Mouse (Mus musculus) C2C12 (cell line): ENCODE results near the gene Mettl24. TPM values are rescaled to one million over a fixed set of nuclear protein-coding genes. Genes with fewer than 3 reads are reported as not detected.
A peak's percentile ranks its signal among the peaks of the same experiment; 100 is the strongest.

Experiments used
- H3K27me3 ChIP-seq: one replicate; pipeline ENCODE4 v1.6.1; 2011; ENCODE audit not compliant: control insufficient read depth, insufficient read depth, insufficient read length
- H3K36me3 ChIP-seq: one replicate; pipeline ENCODE4 v1.6.1; 2011; ENCODE audit not compliant: control insufficient read depth, insufficient read depth
- H3K4me3 ChIP-seq: one replicate; pipeline ENCODE4 v1.5.1; 2011; ENCODE audit warnings: mild to moderate bottlenecking, control low read depth; ENCODE audit not compliant: poor library complexity, insufficient read depth, severe bottlenecking
- H3K79me2 ChIP-seq: one replicate; pipeline ENCODE4 v1.6.1; 2011; ENCODE audit not compliant: control insufficient read depth, insufficient read depth
- H3K79me3 ChIP-seq: one replicate; pipeline ENCODE4 v1.6.1; 2011; ENCODE audit warnings: low read depth, control low read depth
- H3ac ChIP-seq: one replicate; pipeline ENCODE3; 2011; ENCODE audit warnings: low read depth; ENCODE audit not compliant: control insufficient read depth, insufficient read length
- CEBPB ChIP-seq: IDR thresholded peaks from one replicate; pipeline ENCODE4 v1.6.1; 2011; ENCODE audit warnings: low read depth, mild to moderate bottlenecking, control low read depth, moderate library complexity
- CTCF ChIP-seq: IDR thresholded peaks from one replicate; pipeline ENCODE4 v1.5.1; 2011; ENCODE audit not compliant: control insufficient read depth, insufficient read depth, insufficient read length
- FOSL1 ChIP-seq: IDR thresholded peaks from one replicate; pipeline ENCODE4 v1.8.0; 2011; ENCODE audit warnings: mild to moderate bottlenecking, low read length; ENCODE audit not compliant: poor library complexity, insufficient read depth, severe bottlenecking
- MAX ChIP-seq: IDR thresholded peaks from one replicate; pipeline ENCODE4 v1.6.1; 2011; ENCODE audit warnings: mild to moderate bottlenecking, control low read depth
- MYOD1 ChIP-seq: IDR thresholded peaks from one replicate; pipeline ENCODE4 v1.6.1; 2011; ENCODE audit warnings: low read depth; ENCODE audit not compliant: control insufficient read depth, insufficient read length
- MYOG ChIP-seq: IDR thresholded peaks from one replicate; pipeline ENCODE4 v1.6.1; 2011; ENCODE audit not compliant: control insufficient read depth, insufficient read length; ENCODE audit errors: extremely low read depth
- USF1 ChIP-seq: IDR thresholded peaks from one replicate; pipeline ENCODE4 v1.6.1; 2011; ENCODE audit warnings: low read depth, mild to moderate bottlenecking, control low read depth, moderate library complexity
- long read RNA-seq, 2 experiments: library from polyadenylated mRNA; unstranded; transcript quantifications; one replicate each; pipeline ENCODE4 v2.0.0; 2019 to 2020
- polyA plus RNA-seq: library from polyadenylated mRNA; unstranded; fragments of >200 nt; fragmentation: generic; extraction: Trizol; gene quantifications from one replicate; pipeline ENCODE4 v1.2.1, GENCODE M21; 2012; ENCODE audit warnings: missing spikeins

The Mettl24 gene
- polyA plus RNA-seq = 0.76 TPM
- long read RNA-seq, experiment 1 = 0 reads
- long read RNA-seq, experiment 2, partial matches to known transcripts = 0 of 3 reads
- long read RNA-seq, experiment 2, other reads (novel, unspliced or antisense) = 0 of 3 reads

- TF ChIP-seq FOSL1 (no peak), CEBPB (no peak), CTCF (peak; percentile 54)
- Histone ChIP-seq H3K36me3 (no peaks in the 10 kb centered on the region), H3K79me2 (no peaks in the 10 kb centered on the region), H3K27me3 (no peaks in the 10 kb centered on the region), H3K4me3 (no peak within 1 kb of the TSS), H3ac (peak within 1 kb of the TSS; percentile 68), H3K79me3 (no peaks in the 10 kb centered on the region)
Measured at GRCm38 (mm10) chr10:40683092-40683867, at the start of gene Mettl24. Gene Mettl24 (plus strand): TSS chr10:40683282.

DNA sequence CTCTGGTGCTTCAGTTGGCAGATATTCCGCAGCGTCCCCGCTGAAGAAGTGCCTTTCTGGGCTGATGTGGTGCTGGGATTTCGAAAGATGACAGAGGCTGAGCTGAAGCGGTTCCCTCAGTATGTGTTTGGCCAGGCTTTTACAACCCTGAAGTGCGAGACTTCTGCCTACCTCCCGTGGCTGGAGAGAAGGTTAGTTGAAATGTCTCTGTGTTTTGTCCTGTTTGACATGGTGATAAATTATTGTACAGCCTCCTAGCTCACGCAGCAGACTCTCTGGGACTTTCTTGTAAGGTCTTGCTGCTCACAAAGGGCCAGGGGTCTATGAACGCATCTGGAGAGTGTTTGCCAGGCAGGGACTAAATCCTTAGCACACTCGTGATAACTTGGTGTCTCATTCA lies 45.8 kb upstream of the Mettl24 start:
- no peak overlapping the region for H3ac ChIP-seq
- H3K79me2 ChIP-seq = no peaks in the 10 kb centered on the region
- no peak overlapping the region for H3K4me3 ChIP-seq
- TF ChIP-seq MAX (no peak), MYOG (no peak), CEBPB (no peak), USF1 (no peak), FOSL1 (no peak), CTCF (no peak), MYOD1 (no peak)
- no peaks in the 10 kb centered on the region for H3K36me3 ChIP-seq
- H3K79me3 ChIP-seq = no peaks in the 10 kb centered on the region
- no peaks in the 10 kb centered on the region for H3K27me3 ChIP-seq

DNA sequence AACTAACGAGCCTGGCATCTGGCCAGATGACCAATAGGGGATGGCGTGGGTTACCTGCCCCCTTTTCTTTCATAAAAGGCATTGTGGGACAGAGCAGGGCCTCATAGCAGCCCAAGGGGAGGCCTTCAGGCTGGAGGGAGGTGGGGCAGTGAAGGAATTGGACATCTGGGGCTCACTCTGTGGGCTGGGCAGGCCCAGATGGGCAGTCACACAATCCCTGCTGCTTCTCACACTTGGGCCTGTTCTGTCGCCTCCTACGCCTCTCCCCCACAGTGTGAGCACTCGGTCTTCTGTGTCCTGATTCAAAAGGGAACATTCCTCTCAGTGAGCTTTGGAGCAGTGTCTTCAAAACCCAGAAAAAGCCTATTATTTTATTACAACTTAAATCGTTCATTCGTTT lies 44.8 kb upstream of the Mettl24 start:
- TF ChIP-seq MYOD1 = no peak
- TF ChIP-seq MAX = no peak
- no peak for TF ChIP-seq CTCF
- no peak for TF ChIP-seq MYOG
- TF ChIP-seq USF1 = no peak
- TF ChIP-seq CEBPB = no peak
- TF ChIP-seq FOSL1 = no peak
- Histone ChIP-seq H3K27me3 (no peaks in the 10 kb centered on the region), H3K79me3 (no peaks in the 10 kb centered on the region), H3K4me3 (no peak overlapping the region), H3K79me2 (no peaks in the 10 kb centered on the region), H3ac (no peak overlapping the region), H3K36me3 (no peaks in the 10 kb centered on the region)

DNA sequence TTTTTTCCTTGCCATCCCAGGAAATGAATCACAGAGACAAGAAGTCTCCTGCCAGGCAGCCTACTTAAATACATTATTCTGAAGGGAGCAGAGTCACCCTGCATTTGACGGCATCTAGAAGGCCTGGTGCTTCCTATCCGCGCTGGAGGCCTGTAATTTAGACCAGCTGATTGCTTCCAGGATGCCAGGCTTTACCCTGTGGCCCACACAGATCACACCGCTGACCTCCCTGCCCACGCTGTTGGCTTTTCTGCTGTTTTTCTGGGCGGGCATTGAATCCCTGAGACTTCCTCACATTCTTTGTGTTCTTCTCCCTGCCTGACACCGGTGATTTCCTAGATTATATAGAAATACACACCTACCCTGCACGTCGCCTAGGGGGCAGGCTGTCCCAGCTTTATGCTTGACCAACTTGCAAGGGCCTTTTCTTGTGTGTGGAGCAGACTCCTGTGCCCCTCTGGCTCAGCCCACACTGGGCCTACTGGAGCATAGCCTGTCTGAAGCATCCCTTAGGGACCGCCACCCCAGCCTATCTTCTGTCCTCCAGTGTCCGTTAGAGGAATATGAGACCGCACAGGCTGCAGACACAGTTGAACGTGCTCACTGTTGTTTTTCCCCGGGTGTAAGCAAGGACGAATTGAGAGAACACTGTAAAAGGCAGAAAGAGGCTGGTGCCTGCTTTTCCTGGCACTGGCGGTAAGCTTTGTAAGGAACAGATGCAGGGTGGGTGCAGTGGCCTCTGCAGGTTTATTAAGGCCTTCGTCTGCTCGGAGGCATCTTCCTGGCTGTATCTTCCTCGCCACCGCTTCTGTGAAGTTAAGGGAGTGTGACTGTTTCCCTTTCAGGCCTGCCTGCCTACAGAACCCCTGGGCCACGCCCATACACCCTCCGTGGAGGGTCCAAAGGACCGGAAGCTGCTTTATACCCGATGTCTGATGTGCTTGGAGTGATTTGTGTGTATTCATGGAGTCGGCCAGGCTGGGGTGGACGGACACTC lies 44.0 kb upstream of the Mettl24 start:
- Histone ChIP-seq H3K4me3 (no peak overlapping the region), H3K79me3 (no peaks in the 10 kb centered on the region), H3ac (peak overlapping the region; percentile 13), H3K27me3 (no peaks in the 10 kb centered on the region), H3K36me3 (no peaks in the 10 kb centered on the region), H3K79me2 (no peaks in the 10 kb centered on the region)
- TF ChIP-seq CTCF = no peak
- TF ChIP-seq FOSL1 = no peak
- no peak for TF ChIP-seq MYOG
- no peak for TF ChIP-seq USF1
- TF ChIP-seq MYOD1 = no peak
- no peak for TF ChIP-seq MAX
- no peak for TF ChIP-seq CEBPB

DNA sequence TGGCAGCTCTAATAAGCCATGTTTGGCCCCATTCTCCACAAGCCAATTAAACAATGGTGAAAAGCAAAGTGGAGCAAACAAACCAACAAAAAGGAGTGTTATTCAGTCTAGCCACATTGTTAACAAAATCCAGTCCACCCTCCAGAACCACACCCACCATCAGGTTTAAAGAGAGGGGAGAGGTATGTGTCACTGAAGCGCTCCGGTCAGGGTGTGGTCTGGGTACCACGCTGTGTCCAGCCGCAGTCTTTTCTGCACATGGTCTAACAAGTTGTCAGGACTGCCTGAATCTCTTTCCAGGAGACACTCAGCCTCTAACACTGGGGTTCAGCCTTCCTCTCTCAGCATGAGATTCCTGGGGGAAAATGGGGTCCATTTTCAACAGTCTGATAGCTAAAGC lies 42.7 kb upstream of the Mettl24 start:
- H3K79me3 ChIP-seq = no peaks in the 10 kb centered on the region
- H3K27me3 ChIP-seq = no peaks in the 10 kb centered on the region
- TF ChIP-seq CEBPB (no peak), USF1 (no peak), MYOG (no peak), CTCF (no peak), MAX (no peak), MYOD1 (no peak), FOSL1 (no peak)
- no peak overlapping the region for H3ac ChIP-seq
- H3K36me3 ChIP-seq = no peaks in the 10 kb centered on the region
- H3K4me3 ChIP-seq = no peak overlapping the region
- H3K79me2 ChIP-seq = no peaks in the 10 kb centered on the region
